Mouse (Mus musculus) erythroblast, embryonic 14.5 days (primary cell): ENCODE measurements around the gene Magi1.

ENCODE experiments used
- GATA1 ChIP-seq: IDR thresholded peaks from 2 replicates; pipeline ENCODE4 v1.6.1; 2012; ENCODE audit warnings: low read length, inconsistent platforms, mixed read lengths
- TAL1 ChIP-seq: IDR thresholded peaks from 3 replicates; pipeline ENCODE4 v1.6.1; 2012; ENCODE audit warnings: low read length, inconsistent platforms, mixed read lengths

DNA sequence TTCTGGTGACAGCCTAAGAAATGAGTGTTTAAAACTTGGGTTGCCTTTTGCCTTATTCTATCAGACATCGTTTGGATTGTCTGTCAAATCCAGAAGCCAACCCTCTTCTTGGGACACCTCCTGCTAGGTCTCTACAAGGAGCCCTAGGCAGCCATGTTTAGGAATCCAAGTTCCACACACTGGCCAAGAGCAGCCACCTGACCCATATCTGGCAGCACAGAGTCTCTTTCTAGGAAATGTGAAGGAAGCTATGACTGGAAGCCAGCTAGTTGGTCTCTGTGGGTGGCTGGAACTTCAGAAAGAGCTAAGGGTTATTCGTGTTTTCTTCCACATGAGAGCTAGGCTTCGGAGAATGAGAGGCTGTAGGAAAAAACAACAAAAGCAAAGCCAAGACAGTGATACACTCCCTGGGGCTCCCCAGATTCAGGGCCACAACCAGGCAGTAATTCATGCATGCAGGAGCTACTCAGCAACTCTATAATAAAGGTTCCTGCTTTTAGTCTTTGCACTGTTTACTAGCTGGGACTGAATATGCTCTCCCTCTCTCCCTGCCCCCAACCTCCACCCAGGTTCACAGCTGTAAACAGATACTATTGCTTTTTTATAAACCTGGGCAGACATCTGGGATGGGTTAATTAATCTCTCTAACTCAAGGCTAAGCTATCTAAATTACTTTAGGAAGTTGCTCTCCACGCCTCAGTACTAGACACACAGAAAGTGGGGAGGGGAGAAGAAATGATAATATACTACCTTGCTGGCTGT is 188.6 kb downstream of the Magi1 start:
- TF ChIP-seq TAL1 (no peak), GATA1 (no peak)
